Mouse (Mus musculus) embryonic facial prominence, embryonic 14.5 days (tissue): ENCODE measurements at regions not wholly inside any gene's neighbourhood (a gene's known extent, or its start where the extent isn't known, plus 50 kb on each side); places are given as distances from the start of the nearest gene placed in this dataset.

Experiments
- ATAC-seq: fragments of 200-750 bp; cut with Nextera tagmentation; 2 replicates; pipeline ENCODE4 v1.8.0; 2017; ENCODE audit warnings: low read depth, moderate number of reproducible peaks, moderate TSS enrichment
- DNase-seq: peaks from one replicate; pipeline ENCODE4 v3.0.0-alpha.2; 2015; ENCODE audit warnings: low spot score
- H3K27ac ChIP-seq: fragments of 300-500 bp; sonication (generic); replicated peaks from 2 replicates; pipeline ENCODE4 v1.5.1; 2014; ENCODE audit warnings: low read depth, mild to moderate bottlenecking, low read length, moderate library complexity
- H3K27me3 ChIP-seq: fragments of 300-500 bp; sonication (generic); replicated peaks from 2 replicates; pipeline ENCODE4 v1.6.1; 2014; ENCODE audit warnings: low read length; ENCODE audit not compliant: control insufficient read depth, insufficient read depth
- H3K36me3 ChIP-seq: fragments of 300-500 bp; sonication (generic); 2 replicates; pipeline ENCODE4 v1.6.1; 2014; ENCODE audit warnings: low read length, mixed read lengths; ENCODE audit not compliant: control insufficient read depth, insufficient read depth
- H3K4me1 ChIP-seq: fragments of 300-500 bp; sonication (generic); 2 replicates; pipeline ENCODE4 v1.6.1; 2014; ENCODE audit warnings: antibody characterized with exemption, low read length; ENCODE audit not compliant: control insufficient read depth, insufficient read depth
- H3K4me2 ChIP-seq: fragments of 300-500 bp; sonication (generic); 2 replicates; pipeline ENCODE4 v1.6.1; 2014; ENCODE audit warnings: low read depth, mild to moderate bottlenecking, low read length, moderate library complexity, mixed read lengths
- H3K4me3 ChIP-seq: fragments of 300-500 bp; sonication (generic); 2 replicates; pipeline ENCODE4 v1.5.1; 2014; ENCODE audit warnings: low read depth, mild to moderate bottlenecking, low read length
- H3K9ac ChIP-seq: fragments of 300-500 bp; sonication (generic); 2 replicates; pipeline ENCODE4 v1.6.1; 2014; ENCODE audit warnings: low read depth, mild to moderate bottlenecking, low read length, moderate library complexity, mixed read lengths
- H3K9me3 ChIP-seq: fragments of 300-500 bp; sonication (generic); 2 replicates; pipeline ENCODE4 v1.6.1; 2016; ENCODE audit warnings: low read length; ENCODE audit not compliant: control insufficient read depth
- WGBS: fragments of 180-500 bp; shearing (Covaris S2); extraction: QIAGEN DNeasy Blood & Tissue Kit; methylation state at CpG from one replicate; pipeline ENCODE4 v1.1.7; 2014; 5-methylcytosine and 5-hydroxymethylcytosine counted together

DNA sequence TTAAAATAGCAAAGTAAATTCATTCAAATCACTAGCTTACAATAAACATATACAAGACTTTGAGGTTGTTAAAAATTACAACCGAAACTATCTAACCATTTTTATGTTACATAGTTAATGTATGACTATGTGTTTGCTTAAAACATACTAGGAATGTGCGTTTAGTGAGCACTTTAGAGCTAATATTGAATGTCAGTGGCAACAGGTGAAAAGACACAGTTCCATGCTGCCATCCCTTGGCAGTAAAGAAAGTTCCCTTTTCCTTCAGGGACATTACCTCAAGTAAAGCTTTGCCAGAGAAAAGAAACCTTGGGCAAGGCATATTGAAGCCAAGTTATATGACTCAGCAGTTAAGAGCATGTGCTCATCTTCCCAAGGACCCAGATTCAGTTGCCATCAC lies 265.0 kb upstream of the Rarb start:
- Histone ChIP-seq H3K4me3 (no peak overlapping the region), H3K4me2 (no peak overlapping the region), H3K4me1 (no peaks in the 10 kb centered on the region), H3K36me3 (no peaks in the 10 kb centered on the region), H3K27me3 (no peaks in the 10 kb centered on the region), H3K9me3 (no peaks in the 10 kb centered on the region), H3K9ac (no peak overlapping the region), H3K27ac (no peak overlapping the region)
- ATAC-seq (no peak), DNase-seq (no peak)
- WGBS = 64% methylated on average over 2 of the region's 2 CpGs

GRCm38 (mm10) chr14:17081904-17082303 lies 262.9 kb upstream of the Rarb start:
- Histone ChIP-seq H3K27me3 (no peaks in the 10 kb centered on the region), H3K4me1 (no peaks in the 10 kb centered on the region), H3K4me3 (no peak overlapping the region), H3K4me2 (no peak overlapping the region), H3K9me3 (no peaks in the 10 kb centered on the region), H3K36me3 (no peaks in the 10 kb centered on the region), H3K27ac (no peak overlapping the region), H3K9ac (no peak overlapping the region)
- DNase-seq = no peak
- ATAC-seq = no peak
- whole genome bisulfite sequencing = 41% methylated on average over 2 of the region's 2 CpGs

- DNase-seq = no peak
- H3K36me3 ChIP-seq = no peaks in the 10 kb centered on the region
- H3K4me3 ChIP-seq = no peak overlapping the region
- no peak overlapping the region for H3K9ac ChIP-seq
- H3K27ac ChIP-seq = no peak overlapping the region
- peak; percentile 63; the same call in 1 of the 2 replicates for ATAC-seq
- H3K4me1 ChIP-seq = no peaks in the 10 kb centered on the region
- no peaks in the 10 kb centered on the region for H3K27me3 ChIP-seq
- WGBS = 65% methylated on average over 2 of the region's 2 CpGs
- no peaks in the 10 kb centered on the region for H3K9me3 ChIP-seq
- no peak overlapping the region for H3K4me2 ChIP-seq
These were observed 260.6 kb upstream of the Rarb start for GRCm38 (mm10) chr14:17079513-17079912.

- H3K27ac ChIP-seq = no peak overlapping the region
- H3K4me3 ChIP-seq = no peak overlapping the region
- no peak for ATAC-seq
- H3K36me3 ChIP-seq = no peaks in the 10 kb centered on the region
- no peak overlapping the region for H3K9ac ChIP-seq
- no peak for DNase-seq
- WGBS = 82% methylated on average over 1 of the region's 1 CpGs
- no peaks in the 10 kb centered on the region for H3K27me3 ChIP-seq
- H3K4me2 ChIP-seq = no peak overlapping the region
- no peaks in the 10 kb centered on the region for H3K4me1 ChIP-seq
- no peaks in the 10 kb centered on the region for H3K9me3 ChIP-seq
These were observed 242.4 kb upstream of the Rarb start for GRCm38 (mm10) chr14:17061358-17061757.

DNA sequence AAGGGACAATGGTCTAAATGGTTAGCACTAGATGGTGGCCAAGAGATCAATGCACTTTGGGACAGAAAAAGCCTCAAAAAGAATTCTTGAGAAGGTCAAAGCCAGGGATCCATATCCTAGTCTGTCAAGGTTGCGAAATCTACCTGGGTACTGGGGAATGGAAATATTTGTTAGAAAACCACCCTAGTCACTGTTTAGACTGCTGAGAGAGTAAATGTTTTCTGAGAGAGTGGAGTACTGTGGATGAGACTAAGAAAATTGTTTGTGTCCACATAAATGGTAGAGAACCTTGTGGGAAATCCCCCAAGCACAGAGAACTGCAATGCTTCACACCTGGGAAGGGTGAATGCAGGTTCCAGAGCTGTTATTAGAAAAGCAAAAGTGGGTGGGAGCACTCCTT lies 239.5 kb upstream of the Rarb start:
- H3K4me3 ChIP-seq = no peak overlapping the region
- ATAC-seq = no peak
- H3K4me2 ChIP-seq = no peak overlapping the region
- H3K36me3 ChIP-seq = no peaks in the 10 kb centered on the region
- H3K9me3 ChIP-seq = no peaks in the 10 kb centered on the region
- no peak overlapping the region for H3K9ac ChIP-seq
- H3K27me3 ChIP-seq = no peaks in the 10 kb centered on the region
- no peak overlapping the region for H3K27ac ChIP-seq
- no peak for DNase-seq
- no peaks in the 10 kb centered on the region for H3K4me1 ChIP-seq
- 92% methylated on average over 1 of the region's 1 CpGs for WGBS

DNA sequence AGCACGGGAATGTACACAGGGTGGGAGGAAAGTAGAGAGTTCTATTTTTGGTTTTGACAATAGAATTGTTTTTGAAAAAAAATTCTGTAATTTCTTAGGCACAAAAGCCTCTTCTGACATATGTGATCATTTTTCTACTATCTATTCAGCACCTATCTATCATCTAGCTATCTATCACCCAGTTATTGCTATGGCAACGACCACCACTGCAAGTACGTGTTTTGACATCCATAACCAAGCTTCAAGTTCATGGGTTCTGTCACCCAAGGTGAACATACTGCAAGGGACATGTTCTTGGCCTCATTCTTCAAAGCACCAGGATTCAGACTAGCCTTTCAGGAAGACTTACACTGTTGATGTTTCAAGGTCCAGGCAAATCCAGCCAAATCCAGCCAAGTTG lies 238.4 kb upstream of the Rarb start:
- no peak for ATAC-seq
- Histone ChIP-seq H3K4me3 (no peak overlapping the region), H3K4me2 (no peak overlapping the region), H3K27me3 (no peaks in the 10 kb centered on the region), H3K4me1 (no peaks in the 10 kb centered on the region), H3K36me3 (no peaks in the 10 kb centered on the region), H3K9ac (no peak overlapping the region), H3K27ac (no peak overlapping the region), H3K9me3 (no peaks in the 10 kb centered on the region)
- WGBS = 86% methylated on average over 3 of the region's 3 CpGs
- no peak for DNase-seq

DNA sequence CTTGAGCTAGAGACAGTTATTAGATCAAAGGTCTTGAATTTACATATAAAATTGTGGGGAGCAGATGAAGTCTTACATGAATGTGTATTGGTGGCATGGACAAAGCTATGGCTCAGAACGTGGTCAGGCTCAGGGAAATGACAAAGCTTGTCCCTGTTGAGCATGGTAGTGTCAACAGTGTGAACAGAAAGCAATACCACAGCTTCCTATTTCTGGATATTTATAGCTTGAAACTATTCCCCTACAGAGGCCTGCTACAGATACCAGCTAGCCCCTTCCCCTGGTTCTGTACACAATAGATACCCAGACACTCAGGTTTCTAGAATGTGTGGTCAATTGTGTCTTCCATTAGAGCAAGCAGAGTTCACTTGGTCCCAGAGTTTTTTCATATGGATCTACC lies 236.8 kb upstream of the Rarb start:
- Histone ChIP-seq H3K27me3 (no peaks in the 10 kb centered on the region), H3K4me2 (no peak overlapping the region), H3K27ac (no peak overlapping the region), H3K9me3 (no peaks in the 10 kb centered on the region), H3K4me3 (no peak overlapping the region), H3K9ac (no peak overlapping the region), H3K36me3 (no peaks in the 10 kb centered on the region), H3K4me1 (no peaks in the 10 kb centered on the region)
- WGBS = 75% methylated on average over 1 of the region's 1 CpGs
- no peak for DNase-seq
- ATAC-seq = no peak

DNA sequence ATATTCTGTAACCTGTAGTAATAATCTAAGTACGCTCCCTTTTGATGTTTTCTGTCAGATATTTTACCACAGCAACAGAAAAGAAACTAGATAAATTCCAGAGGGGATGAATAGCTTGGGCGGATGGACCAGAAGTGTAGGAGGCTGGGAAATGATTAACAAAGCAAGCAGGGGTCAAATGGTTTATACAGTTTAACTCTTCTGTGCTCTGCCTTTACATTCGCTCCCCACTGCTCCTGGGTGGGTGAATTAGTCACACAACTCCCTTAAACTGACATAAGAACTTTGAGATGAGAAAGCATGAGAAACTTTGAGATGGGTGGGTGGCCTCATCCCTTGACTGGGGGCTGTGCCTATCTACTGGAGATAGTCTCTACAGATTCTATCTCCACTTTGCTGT lies 235.4 kb upstream of the Rarb start:
- ATAC-seq (no peak), DNase-seq (no peak)
- WGBS = 67% methylated on average over 3 of the region's 3 CpGs
- Histone ChIP-seq H3K9me3 (no peaks in the 10 kb centered on the region), H3K4me2 (no peak overlapping the region), H3K4me1 (no peaks in the 10 kb centered on the region), H3K9ac (no peak overlapping the region), H3K4me3 (no peak overlapping the region), H3K27ac (no peak overlapping the region), H3K36me3 (no peaks in the 10 kb centered on the region), H3K27me3 (no peaks in the 10 kb centered on the region)

- 90% methylated on average over 2 of the region's 2 CpGs for WGBS
- H3K27ac ChIP-seq = no peak overlapping the region
- H3K4me1 ChIP-seq = no peaks in the 10 kb centered on the region
These were observed 227.9 kb upstream of the Rarb start for GRCm38 (mm10) chr14:17046808-17047207.

More at GRCm38 (mm10) chr14:17046808-17047207, 227.9 kb upstream of the Rarb start:
- Histone ChIP-seq H3K9ac (no peak overlapping the region), H3K4me3 (no peak overlapping the region), H3K9me3 (no peaks in the 10 kb centered on the region), H3K4me2 (no peak overlapping the region), H3K27me3 (no peaks in the 10 kb centered on the region), H3K36me3 (no peaks in the 10 kb centered on the region)
- peak; percentile 7 for DNase-seq
- no peak for ATAC-seq
